Mouse (Mus musculus) myocyte (in vitro differentiated cells): Measurements from ENCODE around the gene Llgl1. TPM values are rescaled to one million over a fixed set of nuclear protein-coding genes. Genes with fewer than 3 reads are reported as not detected.

ENCODE experiments used
- H3K27me3 ChIP-seq: one replicate; pipeline ENCODE4 v1.6.1; 2011; ENCODE audit not compliant: control insufficient read depth, insufficient read depth, insufficient read length
- H3K36me3 ChIP-seq: one replicate; pipeline ENCODE4 v1.6.1; 2011; ENCODE audit not compliant: control insufficient read depth, insufficient read depth
- H3K4me2 ChIP-seq: one replicate; pipeline ENCODE4 v1.6.1; 2011; ENCODE audit warnings: low read depth, control low read depth
- H3K4me3 ChIP-seq: one replicate; pipeline ENCODE4 v1.5.1; 2011; ENCODE audit warnings: mild to moderate bottlenecking, control low read depth, moderate library complexity
- H3K79me2 ChIP-seq: one replicate; pipeline ENCODE4 v1.6.1; 2011; ENCODE audit not compliant: control insufficient read depth, insufficient read depth
- H3ac ChIP-seq: one replicate; pipeline ENCODE4 v1.6.1; 2011; ENCODE audit not compliant: control insufficient read depth, insufficient read length
- CEBPB ChIP-seq: IDR thresholded peaks from 2 replicates; pipeline ENCODE4 v1.6.1; 2011; ENCODE audit warnings: mild to moderate bottlenecking, moderate library complexity; ENCODE audit not compliant: poor library complexity, insufficient read depth, severe bottlenecking
- E2F4 ChIP-seq: IDR thresholded peaks from one replicate; pipeline ENCODE4 v1.6.1; 2011; ENCODE audit warnings: mild to moderate bottlenecking, control low read depth, moderate library complexity; ENCODE audit not compliant: insufficient read depth
- MAX ChIP-seq: IDR thresholded peaks from one replicate; pipeline ENCODE4 v1.6.1; 2011; ENCODE audit warnings: low read depth, mild to moderate bottlenecking, control low read depth
- MYOD1 ChIP-seq, 3 experiments: IDR thresholded peaks; one replicate each; pipeline ENCODE4 v1.6.1; 2011; ENCODE audit warnings: control low read depth in 2 of 3, low read depth in 2 of 3, mild to moderate bottlenecking in 2 of 3, moderate library complexity in 1 of 3; ENCODE audit not compliant: insufficient read length in 2 of 3, control insufficient read depth in 1 of 3
- MYOG ChIP-seq, 3 experiments: IDR thresholded peaks; one replicate each; pipeline ENCODE4 v1.6.1; 2011; ENCODE audit warnings: control low read depth in 2 of 3, low read depth in 2 of 3, mild to moderate bottlenecking in 2 of 3; ENCODE audit not compliant: insufficient read length in 2 of 3, control insufficient read depth in 1 of 3, insufficient read depth in 1 of 3
- POLR2A ChIP-seq: IDR thresholded peaks from one replicate; pipeline ENCODE4 v1.6.1; 2011; ENCODE audit warnings: low read depth, mild to moderate bottlenecking, control low read depth, moderate library complexity; ENCODE audit not compliant: insufficient read length
- POLR2AphosphoS2 ChIP-seq: IDR thresholded peaks from one replicate; pipeline ENCODE4 v1.6.1; 2011; ENCODE audit warnings: low read depth, control low read depth; ENCODE audit not compliant: insufficient read length
- REST ChIP-seq: IDR thresholded peaks from one replicate; pipeline ENCODE4 v1.6.1; 2011; ENCODE audit warnings: mild to moderate bottlenecking, control low read depth, moderate library complexity; ENCODE audit not compliant: insufficient read depth, insufficient read length
- SRF ChIP-seq: IDR thresholded peaks from one replicate; pipeline ENCODE4 v1.6.1; 2011; ENCODE audit warnings: low read depth; ENCODE audit not compliant: control insufficient read depth, insufficient read length
- TCF12 ChIP-seq: IDR thresholded peaks from one replicate; pipeline ENCODE4 v1.6.1; 2011; ENCODE audit warnings: mild to moderate bottlenecking, control low read depth; ENCODE audit not compliant: poor library complexity, insufficient read depth, severe bottlenecking
- TCF3 ChIP-seq: IDR thresholded peaks from one replicate; pipeline ENCODE4 v1.6.1; 2011; ENCODE audit warnings: low read depth, control low read depth; ENCODE audit not compliant: insufficient read length
- USF1 ChIP-seq: IDR thresholded peaks from one replicate; pipeline ENCODE4 v1.6.1; 2011; ENCODE audit warnings: low read depth, mild to moderate bottlenecking, control low read depth, moderate library complexity
- polyA plus RNA-seq: library from polyadenylated mRNA; unstranded; fragments of >200 nt; fragmentation: generic; extraction: Trizol; gene quantifications from one replicate; pipeline ENCODE4 v1.2.1, GENCODE M21; 2012; ENCODE audit warnings: missing spikeins

The Llgl1 gene
- polyA plus RNA-seq, 1 experiment = 33.4 TPM

GRCm38 (mm10) chr11:60706696-60707480, 7.4 kb downstream of the Llgl1 start:
- Histone ChIP-seq H3ac (no peak overlapping the region), H3K4me2 (peak overlapping the region; percentile 68), H3K27me3 (no peaks in the 10 kb centered on the region), H3K4me3 (no peak overlapping the region), H3K79me2 (peaks cover 31% of the 10 kb centered on the region), H3K36me3 (peaks cover 3% of the 10 kb centered on the region)
- TF ChIP-seq MYOG (IDR thresholded peaks at IDR 0.05; ENCODE audit: control insufficient read depth in 1 of 3, insufficient read depth in 1 of 3, insufficient read length in 2 of 3, low read depth in 2 of 3) = peak in 1 of 3 experiments; percentile 55
- TF ChIP-seq E2F4 = no peak
- peak in 1 of 3 experiments; percentile 44 for TF ChIP-seq MYOD1 (IDR thresholded peaks at IDR 0.05; ENCODE audit: control insufficient read depth in 1 of 3, insufficient read length in 2 of 3, low read depth in 2 of 3)

GRCm38 (mm10) chr11:60707672-60708071, 8.1 kb downstream of the Llgl1 start:
- no peak overlapping the region for H3ac ChIP-seq
- H3K27me3 ChIP-seq = no peaks in the 10 kb centered on the region
- peak overlapping the region; percentile 68 for H3K4me2 ChIP-seq
- TF ChIP-seq CEBPB (no peak), TCF12 (no peak), POLR2A (peak; percentile 24), MAX (no peak), USF1 (no peak), SRF (no peak), E2F4 (no peak), TCF3 (no peak), MYOD1 (IDR thresholded peaks at IDR 0.05; ENCODE audit: control insufficient read depth in 1 of 3, insufficient read length in 2 of 3, low read depth in 2 of 3) (peak in 1 of 3 experiments; percentile 22), REST (no peak), POLR2AphosphoS2 (no peak), MYOG (IDR thresholded peaks at IDR 0.05; ENCODE audit: control insufficient read depth in 1 of 3, insufficient read depth in 1 of 3, insufficient read length in 2 of 3, low read depth in 2 of 3) (no peak)
- peaks cover 3% of the 10 kb centered on the region for H3K36me3 ChIP-seq
- H3K4me3 ChIP-seq = no peak overlapping the region
- peaks cover 23% of the 10 kb centered on the region for H3K79me2 ChIP-seq

GRCm38 (mm10) chr11:60708631-60709030, 9.1 kb downstream of the Llgl1 start:
- no peaks in the 10 kb centered on the region for H3K27me3 ChIP-seq
- H3ac ChIP-seq = no peak overlapping the region
- no peak for TF ChIP-seq POLR2A
- TF ChIP-seq MYOG (IDR thresholded peaks at IDR 0.05; ENCODE audit: control insufficient read depth in 1 of 3, insufficient read depth in 1 of 3, insufficient read length in 2 of 3, low read depth in 2 of 3) = no peak
- TF ChIP-seq MYOD1 (IDR thresholded peaks at IDR 0.05; ENCODE audit: control insufficient read depth in 1 of 3, insufficient read length in 2 of 3, low read depth in 2 of 3) = no peak
- no peak for TF ChIP-seq TCF3
- TF ChIP-seq REST = no peak
- TF ChIP-seq POLR2AphosphoS2 = no peak
- no peak for TF ChIP-seq USF1
- no peak for TF ChIP-seq CEBPB
- TF ChIP-seq TCF12 = no peak
- no peak for TF ChIP-seq SRF
- TF ChIP-seq MAX = no peak
- no peak for TF ChIP-seq E2F4
- peaks cover 3% of the 10 kb centered on the region for H3K36me3 ChIP-seq
- peaks cover 13% of the 10 kb centered on the region for H3K79me2 ChIP-seq
- H3K4me2 ChIP-seq = no peak overlapping the region
- H3K4me3 ChIP-seq = no peak overlapping the region

GRCm38 (mm10) chr11:60709481-60710465, 10.2 kb downstream of the Llgl1 start:
- TF ChIP-seq REST = no peak
- no peak for TF ChIP-seq CEBPB
- TF ChIP-seq TCF12 = no peak
- no peak for TF ChIP-seq POLR2AphosphoS2
- TF ChIP-seq E2F4 = no peak
- TF ChIP-seq POLR2A = no peak
- no peak for TF ChIP-seq SRF
- no peak for TF ChIP-seq USF1
- no peak for TF ChIP-seq MYOG (IDR thresholded peaks at IDR 0.05; ENCODE audit: control insufficient read depth in 1 of 3, insufficient read depth in 1 of 3, insufficient read length in 2 of 3, low read depth in 2 of 3)
- TF ChIP-seq MAX = no peak
- no peak for TF ChIP-seq MYOD1 (IDR thresholded peaks at IDR 0.05; ENCODE audit: control insufficient read depth in 1 of 3, insufficient read length in 2 of 3, low read depth in 2 of 3)
- no peak overlapping the region for H3ac ChIP-seq
- no peaks in the 10 kb centered on the region for H3K27me3 ChIP-seq
- peaks cover 3% of the 10 kb centered on the region for H3K79me2 ChIP-seq
- H3K4me3 ChIP-seq = no peak overlapping the region
- no peak overlapping the region for H3K4me2 ChIP-seq
- H3K36me3 ChIP-seq = peaks cover 3% of the 10 kb centered on the region
